Mouse (Mus musculus): ENCODE data around the gene Sh3kbp1.

Gene Sh3kbp1

DNA sequence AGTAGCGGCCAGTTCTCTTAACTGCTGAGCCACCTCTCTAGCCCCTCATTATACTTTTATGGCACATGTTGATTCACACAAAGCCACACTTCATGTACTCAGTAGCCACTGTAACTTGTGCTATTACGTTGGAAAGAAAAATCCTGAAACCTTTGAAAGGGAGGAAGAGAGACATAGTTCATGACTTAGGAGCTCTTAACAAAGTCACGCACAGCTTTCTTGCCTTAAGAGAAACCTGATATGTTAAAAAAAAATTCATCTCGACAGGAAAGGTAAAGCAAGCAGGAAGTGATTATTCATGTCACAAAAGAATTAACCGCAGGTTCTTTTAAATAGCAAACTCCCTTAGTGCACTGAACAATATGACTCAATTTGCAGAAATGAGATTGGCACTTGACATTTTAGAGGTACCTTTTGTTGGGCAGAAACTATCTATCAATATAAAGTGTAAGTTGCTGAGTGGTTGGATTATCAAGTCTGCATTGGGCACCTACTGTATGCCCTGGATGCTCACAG is 51.3 kb downstream of the Sh3kbp1 start:
- no peak for DNase-seq

DNA sequence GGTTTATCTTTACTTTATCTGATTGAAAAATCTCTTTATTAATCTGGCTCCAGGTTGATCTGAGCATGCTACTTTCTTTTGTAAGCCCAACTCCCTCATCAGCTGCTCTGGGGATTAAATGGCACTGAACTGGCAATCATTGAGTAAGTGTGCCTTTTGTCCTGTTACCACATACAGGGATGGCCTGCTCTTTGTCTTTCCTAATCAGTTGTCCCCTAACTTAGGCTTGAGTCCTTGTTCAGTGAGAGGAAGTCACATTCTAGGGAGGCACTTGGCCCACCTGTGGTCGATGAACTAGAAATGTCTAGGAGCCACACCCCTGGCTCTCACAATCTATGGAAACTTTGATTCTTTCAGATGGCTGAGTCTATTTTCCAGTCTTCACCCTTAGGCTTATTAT is 58.4 kb downstream of the Sh3kbp1 start:
- no peak for DNase-seq

DNA sequence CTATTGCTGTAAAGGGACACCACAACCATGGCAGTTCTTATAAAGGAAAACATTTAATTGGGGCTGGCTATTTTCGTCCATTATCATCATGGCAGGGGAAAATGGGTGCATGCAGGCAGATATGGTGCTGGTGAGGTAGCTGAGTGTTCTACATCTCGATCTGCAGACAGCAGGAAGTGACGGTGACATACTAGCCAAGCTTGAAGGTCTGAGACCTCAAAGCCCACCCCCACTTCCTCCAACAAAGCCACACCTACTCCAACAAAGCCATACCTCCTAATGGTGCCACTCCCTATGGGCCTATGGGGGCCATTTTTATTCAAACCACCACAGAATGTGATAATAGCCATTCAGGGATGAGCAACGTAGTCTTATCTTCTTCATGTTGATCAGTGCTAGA is 59.8 kb downstream of the Sh3kbp1 start:
- no peak for DNase-seq

DNA sequence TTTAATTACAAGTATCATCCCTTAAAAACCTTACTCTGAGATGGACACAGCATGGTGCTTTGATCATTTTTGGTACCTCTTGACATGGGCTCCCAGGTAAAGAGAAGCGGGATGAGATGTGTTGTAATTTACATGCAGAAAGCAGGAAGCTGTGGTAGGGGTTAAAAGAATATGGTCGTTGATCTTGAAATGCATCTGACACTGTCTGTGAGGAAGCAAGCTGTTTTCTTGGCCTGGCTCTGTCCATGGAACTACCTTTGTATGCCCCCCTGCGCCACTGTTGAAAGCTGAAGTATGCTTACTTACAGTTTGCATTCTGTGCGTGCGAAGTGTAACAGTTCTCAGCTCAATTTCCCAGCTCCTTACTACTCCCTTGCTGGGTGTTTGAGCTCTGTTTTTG is 61.6 kb downstream of the Sh3kbp1 start:
- no peak for DNase-seq

DNA sequence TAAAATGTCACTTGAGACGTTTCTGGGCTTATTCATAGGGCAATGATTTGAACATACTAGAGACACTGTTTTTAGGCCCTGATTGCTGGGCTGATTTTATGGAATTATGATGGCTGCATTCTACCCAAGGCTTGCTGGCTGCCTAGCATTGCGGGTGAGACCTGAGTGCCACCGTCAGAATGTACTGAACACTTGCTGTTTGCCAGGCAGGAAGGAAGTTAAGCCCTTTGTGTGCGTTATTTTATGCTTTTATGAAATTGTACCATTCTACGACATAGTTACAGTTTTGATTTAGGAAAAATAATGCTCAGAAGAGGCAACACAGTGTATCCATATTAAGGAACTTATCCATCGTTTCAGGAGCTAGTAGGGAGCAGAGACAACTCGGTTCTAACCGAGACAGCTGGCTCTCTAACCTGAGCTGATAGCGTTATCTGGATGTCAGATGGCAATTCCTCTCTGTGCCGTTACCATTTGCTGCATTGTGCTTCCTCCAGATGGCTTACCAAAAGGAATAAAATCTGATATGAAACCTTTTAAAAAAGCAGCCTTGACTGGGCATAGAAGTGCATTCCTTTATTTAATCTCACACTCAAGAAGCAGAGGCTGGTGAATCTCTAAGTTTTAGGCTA is 62.8 kb downstream of the Sh3kbp1 start:
- no peak for DNase-seq

DNA sequence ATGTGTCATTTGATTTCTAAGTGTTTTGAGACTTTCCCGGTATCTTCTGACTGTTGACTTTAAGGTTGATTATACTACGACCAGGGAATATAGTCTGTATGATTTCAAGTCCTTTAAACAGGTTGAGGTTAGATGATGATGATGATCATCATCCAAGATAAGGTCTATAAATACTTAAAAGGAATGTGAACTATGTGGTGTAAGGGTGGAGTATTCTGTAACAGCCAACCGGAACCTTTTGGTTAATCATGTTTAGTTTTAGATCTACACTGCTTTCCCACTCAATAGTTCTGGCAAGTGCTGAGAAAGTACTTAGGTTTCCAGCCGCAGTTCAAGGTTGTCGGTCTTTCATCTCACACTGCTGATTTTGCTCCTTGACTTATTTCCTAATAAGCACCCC is 66.1 kb downstream of the Sh3kbp1 start:
- no peak for DNase-seq

DNA sequence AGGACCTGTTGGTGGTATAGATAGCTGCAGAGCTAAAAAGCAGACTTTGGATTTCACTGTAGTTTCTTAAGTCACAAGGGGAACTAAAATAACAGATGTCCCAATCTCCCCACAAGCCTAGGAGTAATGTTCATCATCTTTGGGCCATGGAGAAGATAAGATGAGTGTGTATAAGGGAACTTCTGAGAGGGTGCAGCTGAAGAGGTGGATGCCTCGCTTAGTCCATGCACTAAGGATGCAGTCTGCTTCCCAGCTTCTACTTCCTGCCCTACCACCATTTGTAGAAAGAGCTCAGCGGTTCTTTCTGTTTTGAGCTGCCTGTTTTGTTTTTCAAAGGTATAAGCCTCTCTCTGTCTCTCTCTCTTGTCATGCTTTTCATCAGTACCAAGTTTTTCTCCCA is 69.5 kb downstream of the Sh3kbp1 start:
- no peak for DNase-seq

DNA sequence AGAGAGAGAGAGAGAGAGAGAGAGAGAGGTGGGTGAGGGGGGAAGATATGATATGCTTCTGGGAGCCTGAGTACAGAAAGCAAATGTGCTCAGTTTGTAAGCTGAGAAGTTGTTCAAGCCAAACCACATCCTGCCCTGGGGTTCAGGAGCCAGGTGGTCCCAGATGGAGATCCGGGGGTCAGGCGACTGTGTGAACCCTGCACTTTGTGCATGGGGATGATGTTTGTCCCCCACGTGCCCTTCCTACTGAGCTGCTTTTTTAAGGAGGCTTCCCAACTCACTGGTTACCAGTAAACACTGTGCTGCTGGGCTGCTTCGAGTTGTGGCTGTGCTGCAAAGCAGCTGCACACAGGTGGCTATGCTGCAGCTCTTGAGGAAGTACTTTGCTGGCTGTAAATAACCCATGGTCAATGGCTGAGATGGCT is 70.0 kb downstream of the Sh3kbp1 start:
- peak; percentile 26 to 57 for DNase-seq

DNA sequence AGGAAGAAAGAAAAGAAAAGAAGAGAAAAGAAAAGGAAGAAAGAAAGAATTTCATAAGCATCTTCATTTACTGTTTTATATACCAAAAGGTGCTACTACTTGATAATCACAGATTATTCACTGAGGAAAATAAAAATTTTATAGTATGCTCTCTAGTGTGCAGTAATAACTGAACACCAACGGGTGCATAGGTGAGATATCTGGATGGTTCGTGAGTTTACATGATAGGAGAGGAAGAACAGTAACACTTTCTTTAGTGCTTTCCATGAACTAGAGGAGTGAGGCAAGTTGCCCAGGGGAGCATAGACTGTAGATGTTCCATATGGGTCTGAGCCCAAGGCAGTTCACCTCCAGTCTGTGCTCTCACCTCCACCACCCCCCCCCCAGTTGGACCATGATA is 75.8 kb downstream of the Sh3kbp1 start:
- DNase-seq, result no peak

DNA sequence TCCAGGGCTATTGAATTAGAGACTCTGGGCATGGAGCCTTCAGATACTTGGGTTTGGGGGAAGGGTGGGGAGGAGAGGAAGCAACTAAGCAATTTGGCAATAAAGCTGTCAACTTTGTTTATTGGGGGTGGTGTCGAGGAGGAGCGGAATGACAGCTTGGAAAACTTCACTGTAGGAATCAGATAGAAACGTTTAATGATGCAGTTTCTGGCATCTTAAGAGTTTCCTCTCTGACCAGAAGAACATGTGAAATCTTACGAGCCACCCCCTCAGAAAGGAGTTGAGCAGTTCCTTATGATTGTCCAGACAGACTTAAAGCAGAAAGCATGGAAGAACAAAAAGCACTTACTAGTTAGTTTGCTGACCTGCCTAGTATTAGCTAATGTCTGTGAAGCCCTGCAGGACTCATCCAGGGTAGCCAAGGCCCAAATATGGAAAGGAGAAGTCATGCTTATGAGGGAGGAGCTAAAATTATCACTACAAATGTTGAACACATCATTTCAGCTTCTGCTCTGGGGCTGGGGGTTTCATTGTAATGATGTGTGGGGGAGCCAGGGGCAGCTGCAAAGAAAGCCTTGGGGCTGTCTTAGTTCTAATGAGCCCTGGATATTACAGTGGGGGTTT is 77.4 kb downstream of the Sh3kbp1 start:
- peak in 1 of 2 experiments; percentile 2 for DNase-seq

DNA sequence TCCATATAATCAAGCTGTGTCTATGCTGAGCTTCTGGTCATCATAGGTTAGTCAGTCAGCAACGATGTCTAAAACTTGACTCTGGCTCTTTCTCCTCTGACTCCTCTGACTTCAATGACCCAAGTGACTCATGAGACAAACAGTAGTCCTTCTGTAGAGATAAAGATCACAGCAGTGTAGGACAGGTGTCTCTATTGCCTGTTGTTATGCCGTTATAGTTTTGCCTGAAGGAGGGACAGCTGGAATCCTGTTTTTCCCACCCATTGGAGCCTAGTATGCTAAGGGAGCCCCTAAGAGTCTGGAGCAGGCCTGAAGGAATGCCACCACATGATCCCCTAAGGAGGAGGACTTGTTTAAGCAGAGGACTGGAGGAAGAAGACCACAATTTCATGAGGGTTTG is 78.3 kb downstream of the Sh3kbp1 start:
- DNase-seq, result no peak

DNA sequence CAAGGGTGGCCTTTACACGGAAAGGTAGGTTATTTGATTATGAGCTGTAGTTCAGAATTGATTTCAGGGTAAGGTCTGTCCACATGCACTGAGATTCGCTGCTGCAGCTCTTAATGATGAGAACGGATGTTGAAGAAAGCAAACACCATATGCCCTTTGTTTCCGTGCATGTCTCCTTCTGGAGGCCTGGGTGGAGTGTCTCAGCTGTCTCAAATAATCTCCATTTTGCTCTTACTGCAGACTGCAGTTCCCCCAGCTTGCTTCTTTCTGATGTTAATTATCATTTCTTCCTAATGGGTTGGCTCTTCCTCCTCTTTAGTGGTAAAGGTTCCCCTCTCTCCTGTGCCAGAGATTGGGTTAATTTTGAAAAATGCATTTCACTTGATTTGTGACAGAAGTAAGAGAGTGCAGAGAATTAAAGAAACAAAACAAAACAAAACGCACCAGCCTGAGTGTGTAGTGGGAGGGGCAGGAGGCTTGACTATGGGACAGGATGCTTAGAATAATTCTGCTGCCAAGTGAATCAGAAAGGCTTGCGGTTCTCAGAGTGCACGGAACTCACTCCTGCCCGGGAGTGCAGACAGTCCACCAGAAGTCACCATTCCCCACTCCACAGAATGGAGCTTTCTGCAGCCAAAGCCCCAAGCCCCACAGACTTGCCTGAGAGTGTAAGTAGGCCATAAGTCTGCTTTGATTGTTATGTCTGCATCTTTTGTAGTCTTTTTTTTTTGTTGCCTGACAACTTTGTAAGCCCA is 81.2 kb downstream of the Sh3kbp1 start:
- DNase-seq, result no peak

DNA sequence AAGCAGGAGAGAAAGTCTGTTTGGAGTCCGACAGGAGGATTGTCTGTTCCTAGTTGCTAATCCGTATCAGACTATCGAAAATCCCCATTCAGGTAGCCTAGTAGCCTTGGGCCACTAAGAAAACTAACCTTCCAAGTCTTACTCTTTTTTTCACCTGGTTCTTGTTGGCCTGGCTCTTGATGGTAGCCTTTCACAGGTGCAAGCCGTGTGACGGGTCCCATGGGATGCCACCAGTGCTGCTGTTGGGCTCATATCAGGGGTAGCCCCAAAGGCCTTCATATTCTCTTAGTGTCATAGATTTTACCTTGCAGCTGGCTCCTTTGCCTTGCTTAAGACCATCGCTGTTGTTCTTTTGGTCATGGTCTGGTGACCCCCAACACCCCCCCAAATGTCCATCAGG is 82.2 kb downstream of the Sh3kbp1 start:
- no peak for DNase-seq

DNA sequence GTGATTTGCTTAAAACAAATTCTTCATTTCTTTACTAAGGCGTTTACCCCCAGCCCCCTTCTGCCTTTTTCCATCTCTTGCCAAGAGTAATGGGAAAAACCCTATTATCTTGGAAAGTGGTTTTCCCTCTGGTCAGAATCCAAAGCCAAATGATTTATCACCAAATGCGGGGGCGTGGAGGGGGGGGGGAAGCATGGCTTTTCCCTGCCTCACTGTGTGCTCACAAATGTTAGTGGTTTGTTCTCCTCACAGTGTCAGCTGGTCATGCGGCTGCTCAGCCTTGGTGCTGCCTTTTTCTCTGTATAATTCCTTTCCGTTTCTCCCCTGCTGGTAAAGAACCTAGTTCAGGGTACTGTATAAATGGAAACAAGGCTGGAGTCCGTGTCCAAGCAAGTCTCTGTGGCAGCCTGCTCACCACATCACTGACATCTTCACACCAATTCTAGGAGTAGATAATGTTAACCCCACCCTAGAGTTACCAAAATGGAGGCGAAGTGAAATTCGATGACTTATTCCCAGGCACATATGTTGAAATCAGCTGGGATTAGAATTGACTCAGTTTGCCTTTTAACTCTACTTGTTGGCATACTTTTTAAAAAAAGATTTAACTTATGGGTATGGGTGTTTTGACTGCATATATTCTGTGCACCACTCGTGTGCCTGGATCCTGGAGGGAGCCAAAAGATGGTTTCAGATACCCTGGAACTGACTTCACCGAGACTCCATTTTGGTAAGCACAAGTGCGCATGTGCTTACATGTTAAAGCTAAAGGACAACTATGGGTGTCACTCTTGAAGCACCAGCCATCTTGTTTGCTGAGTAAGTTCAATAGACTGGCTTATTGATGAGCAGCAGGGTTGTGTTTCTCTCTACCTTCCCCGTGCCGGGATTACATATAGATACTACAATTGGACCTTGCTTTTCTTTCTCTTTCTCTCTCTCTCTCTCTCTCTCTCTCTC is 84.3 kb downstream of the Sh3kbp1 start:
- DNase-seq, result no peak

DNA sequence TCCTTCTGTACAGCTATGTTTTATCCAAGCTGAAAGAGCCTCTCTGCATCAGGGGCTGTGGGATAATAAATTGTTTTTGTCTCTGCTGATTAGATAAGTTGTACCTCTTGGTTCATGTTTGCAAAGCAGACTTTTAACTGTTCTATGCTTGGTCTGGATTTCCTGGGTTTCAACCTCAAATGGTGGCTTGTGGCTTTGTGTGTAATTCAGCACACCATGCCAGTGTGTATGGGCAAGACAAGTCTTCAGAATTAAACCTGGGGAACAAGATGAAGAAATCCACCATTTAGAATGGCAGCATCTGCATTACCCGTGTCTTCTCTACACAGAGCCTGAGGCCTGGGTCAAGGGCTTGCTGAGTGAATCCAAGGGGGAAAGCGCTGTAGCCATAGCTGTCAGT is 86.1 kb downstream of the Sh3kbp1 start:
- no peak for DNase-seq

DNA sequence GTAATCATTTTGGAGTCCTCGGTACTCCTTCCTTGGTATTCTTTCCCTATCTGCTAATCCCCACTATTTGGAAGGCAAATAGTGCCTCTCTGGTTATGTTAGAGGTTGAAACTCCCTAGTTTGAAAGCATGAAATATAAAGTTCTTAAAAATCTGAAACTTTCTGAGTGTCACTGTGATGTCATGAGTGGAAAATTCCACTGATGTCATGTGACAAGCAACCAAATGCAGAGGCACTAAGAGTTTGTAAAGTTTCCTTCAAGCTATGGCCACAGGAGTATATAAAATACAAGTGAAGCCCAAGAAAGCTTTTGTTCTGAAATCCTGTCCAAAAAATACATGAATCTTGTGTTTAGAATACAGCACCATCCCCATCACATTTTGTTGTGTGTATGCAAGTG is 94.3 kb downstream of the Sh3kbp1 start:
- DNase-seq, result no peak

DNA sequence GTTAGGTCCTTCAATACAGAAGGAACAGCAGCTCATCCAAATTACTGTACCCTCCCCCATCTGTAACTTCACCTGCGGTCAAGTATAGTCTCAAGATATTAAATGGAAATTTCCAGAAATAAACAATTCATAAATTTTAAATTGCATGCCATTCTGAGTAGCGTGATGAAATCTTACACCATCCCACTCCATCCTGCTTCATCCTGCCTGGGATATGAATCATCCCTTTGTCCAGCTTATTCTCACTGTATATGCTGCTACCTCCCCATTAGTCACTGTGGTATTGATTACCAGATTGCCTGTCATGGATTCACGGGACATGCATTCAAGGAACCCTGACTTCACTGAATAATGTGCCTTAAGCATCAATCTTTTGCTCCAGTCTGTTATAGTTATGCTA is 104.3 kb downstream of the Sh3kbp1 start:
- DNase-seq, result no peak

DNA sequence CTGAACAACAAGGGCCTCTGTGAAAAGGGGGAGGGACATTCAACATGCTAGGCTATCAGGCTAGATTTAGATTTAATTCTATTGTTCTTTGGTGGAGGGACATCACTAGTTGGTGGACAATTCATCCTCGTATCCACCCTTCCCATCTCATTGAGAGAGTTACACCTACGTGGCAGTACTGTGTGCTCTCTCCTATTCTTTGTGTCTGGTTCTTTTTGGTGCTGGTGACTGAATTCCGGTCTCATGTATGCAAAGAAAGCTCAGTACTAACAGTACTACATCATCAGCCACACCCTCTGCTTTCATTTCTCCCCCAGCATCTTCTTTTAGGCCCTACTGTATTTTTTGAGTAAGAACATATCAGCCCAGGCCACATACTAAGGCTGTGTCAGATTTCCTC is 105.8 kb downstream of the Sh3kbp1 start:
- no peak for DNase-seq

DNA sequence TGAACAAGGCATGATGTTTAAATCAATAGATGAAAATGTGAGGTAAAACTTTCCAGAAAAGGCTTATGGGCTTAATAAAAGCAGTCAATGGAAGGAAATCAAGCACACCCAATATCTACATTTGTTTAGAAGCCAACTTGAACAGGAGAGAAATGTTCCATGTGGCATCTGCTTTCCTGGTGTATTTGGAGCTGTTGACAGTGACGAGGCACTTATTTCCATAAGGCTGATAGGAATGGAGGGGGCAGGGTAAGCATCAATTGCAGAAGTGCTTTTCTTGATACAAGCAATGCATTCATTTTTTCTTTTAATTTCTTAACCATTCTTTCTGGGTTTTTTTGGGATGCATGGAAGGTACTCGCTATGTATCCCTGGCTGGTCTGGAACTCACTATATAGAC is 106.9 kb downstream of the Sh3kbp1 start:
- no peak for DNase-seq

DNA sequence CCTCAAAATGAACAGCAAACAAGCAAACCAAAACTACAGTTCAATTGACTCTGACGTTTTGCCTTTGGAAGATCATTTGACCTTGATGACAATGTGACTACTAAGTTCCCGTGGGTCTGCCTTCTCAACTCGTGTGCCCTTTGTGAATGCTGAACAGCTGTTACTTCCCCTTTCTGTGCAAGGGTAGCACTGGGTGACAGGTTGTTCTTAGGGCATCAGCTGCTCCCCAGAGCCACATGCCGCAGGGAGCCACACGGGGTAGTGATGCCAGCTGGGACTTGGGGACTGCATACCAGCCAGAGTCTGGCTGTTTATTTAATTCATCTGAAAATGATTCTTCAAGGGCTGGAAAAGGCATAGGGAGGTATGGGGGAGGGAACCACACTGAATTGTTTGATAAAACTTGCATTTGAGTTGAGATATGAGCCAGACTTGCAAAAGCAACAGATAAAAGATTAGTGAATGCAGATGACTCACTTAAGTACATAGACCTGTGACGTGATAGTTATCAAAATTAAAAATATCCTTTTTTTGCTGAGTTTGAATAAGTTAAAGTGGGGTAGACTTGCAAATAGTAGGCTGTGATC is 108.5 kb downstream of the Sh3kbp1 start:
- DNase-seq, result no peak

DNA sequence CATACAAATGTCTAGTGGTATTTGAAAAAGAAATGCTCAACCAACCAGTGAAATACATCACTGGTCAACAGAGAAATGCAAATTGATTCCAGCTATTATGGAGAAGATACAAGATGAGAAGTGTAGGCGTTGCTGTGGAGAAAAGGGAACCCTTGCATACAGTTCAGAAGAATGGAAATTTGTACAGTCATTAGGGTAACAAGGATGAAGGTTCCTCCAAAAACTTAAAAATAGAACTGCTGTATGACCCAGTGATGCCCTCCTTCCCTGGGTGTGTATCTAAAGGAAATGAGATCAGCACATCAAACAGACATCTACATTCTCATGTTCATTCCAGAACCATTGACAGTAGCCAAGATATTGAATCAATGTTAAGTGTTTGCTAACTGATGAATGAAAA is 110.3 kb downstream of the Sh3kbp1 start:
- DNase-seq, result no peak

DNA sequence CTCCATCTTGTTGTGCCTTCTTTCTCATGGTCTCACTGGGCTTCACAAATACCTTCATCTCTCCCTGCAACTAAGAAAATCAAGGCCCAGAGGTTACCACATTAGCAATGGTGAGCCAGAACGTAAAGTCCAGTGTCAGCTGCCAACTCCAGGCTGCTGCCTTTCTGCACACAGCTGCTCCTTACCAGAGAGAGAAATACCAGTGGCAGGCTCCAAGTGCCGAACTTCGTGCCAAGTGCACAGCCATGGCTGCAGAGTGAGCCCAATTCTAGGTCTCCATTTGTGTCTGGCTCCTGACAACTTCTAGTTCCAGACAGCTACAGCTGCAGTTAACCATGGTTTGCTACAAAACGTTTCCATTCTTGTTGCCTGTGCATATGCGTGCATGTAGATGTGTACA is 117.0 kb downstream of the Sh3kbp1 start:
- no peak for DNase-seq

DNA sequence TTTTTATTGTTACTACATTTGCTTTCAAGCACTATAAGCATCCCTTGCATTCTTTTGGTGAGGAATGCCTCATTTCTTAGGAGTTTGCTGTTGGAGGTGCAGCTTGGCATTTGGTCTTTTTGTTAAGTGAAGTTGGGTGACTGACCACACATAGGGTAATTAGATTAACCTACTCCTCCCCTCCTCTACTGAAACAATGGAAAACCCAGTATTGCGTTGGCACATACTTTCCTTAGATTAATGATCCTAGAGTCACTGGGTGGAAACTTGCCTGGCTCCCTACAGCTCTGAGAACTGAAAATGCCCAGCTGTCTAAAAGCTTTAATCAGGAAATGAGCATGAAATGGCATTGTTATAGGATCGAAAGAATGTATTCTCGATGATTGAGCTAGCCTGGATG is 117.5 kb downstream of the Sh3kbp1 start:
- no peak for DNase-seq
